Mouse (Mus musculus): ENCODE data around the gene Max. TPM values are rescaled to one million over a fixed set of nuclear protein-coding genes. Genes with fewer than 3 reads are reported as not detected.

The Max gene
- polyA plus RNA-seq, 1 experiment from 2014 or later = 13.5 TPM

DNA sequence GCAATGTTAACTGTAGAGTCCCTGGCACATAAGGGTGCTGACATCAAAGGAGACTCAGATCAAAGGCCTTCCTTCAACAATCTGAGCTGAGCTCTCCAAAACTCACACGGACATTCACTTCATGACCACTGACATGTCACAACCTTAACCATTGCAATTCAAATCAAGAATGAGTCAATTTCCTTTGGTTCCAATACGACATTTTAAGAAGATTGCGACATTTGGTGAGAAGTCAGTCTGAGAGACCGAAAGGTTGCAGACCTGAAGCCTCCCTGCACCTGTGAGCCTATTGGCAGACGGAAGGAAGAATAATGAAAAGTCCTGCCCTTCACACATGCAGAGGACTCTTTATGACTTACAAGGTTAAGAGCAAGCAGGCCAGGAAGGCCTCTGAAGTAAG is 11.7 kb downstream of the Max start:
- peaks cover 90% of the 10 kb centered on the region for H3K36me3 ChIP-seq (ENCODE audit: poor library complexity, severe bottlenecking)
- ATAC-seq = no peak
- 93% methylated on average over 5 of the region's 5 CpGs for WGBS

GRCm38 (mm10) chr12:76948781-76949180 is 13.2 kb downstream of the Max start:
- Histone ChIP-seq H3K4me2 (no peak overlapping the region), H3K27me3 (no peaks in the 10 kb centered on the region), H3K27ac (no peak overlapping the region), H3K36me3 (ENCODE audit: poor library complexity, severe bottlenecking) (peaks cover 92% of the 10 kb centered on the region), H3K9me3 (replicated peaks) (no peaks in the 10 kb centered on the region), H3K4me1 (no peaks in the 10 kb centered on the region), H3K4me3 (no peak overlapping the region), H3K9ac (no peak overlapping the region)
- ATAC-seq = no peak
- WGBS = 84% methylated on average over 3 of the region's 3 CpGs

More for the DNA sequence above, 11.7 kb downstream of the Max start:
- Histone ChIP-seq H3K4me1 (peaks cover 2% of the 10 kb centered on the region; the same call in 1 of the 2 replicates), H3K9me3 (replicated peaks) (no peaks in the 10 kb centered on the region), H3K27me3 (no peaks in the 10 kb centered on the region), H3K4me3 (no peak overlapping the region), H3K27ac (no peak overlapping the region), H3K9ac (no peak overlapping the region), H3K4me2 (no peak overlapping the region)

DNA sequence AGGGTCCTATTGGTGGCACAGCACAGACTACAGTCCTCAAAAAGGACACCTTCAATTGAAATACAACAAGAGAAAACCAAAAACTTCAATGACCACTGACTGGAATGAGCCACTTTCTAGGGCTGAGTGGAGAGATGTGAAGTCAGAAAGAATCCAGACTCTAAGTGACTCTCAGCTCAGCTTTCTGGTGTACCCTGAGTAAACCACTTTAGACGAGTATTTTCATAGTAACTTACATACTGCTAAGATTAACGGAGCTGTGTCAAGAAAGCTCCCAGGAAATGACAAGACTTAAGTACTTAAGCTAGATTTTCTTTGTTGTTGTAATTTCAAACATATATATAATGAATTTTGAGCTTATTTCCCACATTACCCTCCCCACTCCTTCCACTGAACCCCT is 13.8 kb downstream of the Max start:
- Histone ChIP-seq H3K9me3 (replicated peaks) (no peaks in the 10 kb centered on the region), H3K36me3 (ENCODE audit: poor library complexity, severe bottlenecking) (peaks cover 92% of the 10 kb centered on the region), H3K4me2 (no peak overlapping the region), H3K4me1 (no peaks in the 10 kb centered on the region), H3K27ac (no peak overlapping the region), H3K9ac (no peak overlapping the region), H3K27me3 (no peaks in the 10 kb centered on the region), H3K4me3 (no peak overlapping the region)
- 89% methylated on average over 2 of the region's 2 CpGs for WGBS
- ATAC-seq = no peak

DNA sequence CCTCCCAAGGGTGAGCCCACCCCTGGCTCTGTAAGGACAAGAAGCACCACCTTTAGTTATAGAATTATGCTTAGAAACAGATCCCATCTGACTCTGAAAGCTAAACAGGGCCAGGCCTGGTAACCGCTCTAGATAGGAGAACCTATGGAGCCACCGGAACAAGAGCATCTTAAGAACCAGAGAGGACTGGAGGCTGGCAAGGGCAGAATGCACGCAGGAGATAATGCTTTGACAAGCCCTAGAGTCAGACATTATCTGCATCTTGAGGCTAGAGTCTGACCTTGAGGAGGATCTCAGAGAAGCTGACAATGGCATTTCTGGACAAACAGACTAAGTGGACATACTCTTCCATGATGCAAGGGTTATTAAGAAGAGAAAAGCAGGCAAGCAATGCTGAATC is 14.5 kb downstream of the Max start:
- Histone ChIP-seq H3K9me3 (replicated peaks) (no peaks in the 10 kb centered on the region), H3K9ac (no peak overlapping the region), H3K4me1 (no peaks in the 10 kb centered on the region), H3K36me3 (ENCODE audit: poor library complexity, severe bottlenecking) (peaks cover 91% of the 10 kb centered on the region), H3K4me3 (no peak overlapping the region), H3K4me2 (no peak overlapping the region), H3K27me3 (no peaks in the 10 kb centered on the region), H3K27ac (no peak overlapping the region)
- 97% methylated on average over 3 of the region's 3 CpGs for WGBS
- ATAC-seq = no peak

GRCm38 (mm10) chr12:76943466-76943865 is 18.5 kb downstream of the Max start:
- no peaks in the 10 kb centered on the region for H3K4me1 ChIP-seq
- no peak overlapping the region for H3K27ac ChIP-seq
- no peak for ATAC-seq
- 90% methylated on average over 6 of the region's 6 CpGs for WGBS
- peaks cover 96% of the 10 kb centered on the region for H3K36me3 ChIP-seq (ENCODE audit: poor library complexity, severe bottlenecking)
- H3K4me2 ChIP-seq = no peak overlapping the region
- no peaks in the 10 kb centered on the region for H3K27me3 ChIP-seq
- H3K4me3 ChIP-seq = no peak overlapping the region
- no peaks in the 10 kb centered on the region for H3K9me3 ChIP-seq (replicated peaks)
- H3K9ac ChIP-seq = no peak overlapping the region

- no peaks in the 10 kb centered on the region for H3K27me3 ChIP-seq
- H3K4me1 ChIP-seq = no peaks in the 10 kb centered on the region
- H3K27ac ChIP-seq = no peak overlapping the region
- no peak overlapping the region for H3K4me2 ChIP-seq
- H3K9me3 ChIP-seq (replicated peaks) = no peaks in the 10 kb centered on the region
- WGBS = 91% methylated on average over 3 of the region's 3 CpGs
- H3K36me3 ChIP-seq (ENCODE audit: poor library complexity, severe bottlenecking) = peaks cover 96% of the 10 kb centered on the region
- ATAC-seq = no peak
- no peak overlapping the region for H3K9ac ChIP-seq
- no peak overlapping the region for H3K4me3 ChIP-seq
These were observed 19.0 kb downstream of the Max start for GRCm38 (mm10) chr12:76943046-76943445.

- ATAC-seq = no peak
- WGBS = 86% methylated on average over 2 of the region's 2 CpGs
- Histone ChIP-seq H3K4me3 (no peak overlapping the region), H3K27ac (no peak overlapping the region), H3K4me1 (no peaks in the 10 kb centered on the region), H3K9ac (no peak overlapping the region), H3K4me2 (no peak overlapping the region), H3K27me3 (no peaks in the 10 kb centered on the region), H3K36me3 (ENCODE audit: poor library complexity, severe bottlenecking) (peaks cover 96% of the 10 kb centered on the region), H3K9me3 (replicated peaks) (no peaks in the 10 kb centered on the region)
These were observed 19.5 kb downstream of the Max start for GRCm38 (mm10) chr12:76942476-76942875.

DNA sequence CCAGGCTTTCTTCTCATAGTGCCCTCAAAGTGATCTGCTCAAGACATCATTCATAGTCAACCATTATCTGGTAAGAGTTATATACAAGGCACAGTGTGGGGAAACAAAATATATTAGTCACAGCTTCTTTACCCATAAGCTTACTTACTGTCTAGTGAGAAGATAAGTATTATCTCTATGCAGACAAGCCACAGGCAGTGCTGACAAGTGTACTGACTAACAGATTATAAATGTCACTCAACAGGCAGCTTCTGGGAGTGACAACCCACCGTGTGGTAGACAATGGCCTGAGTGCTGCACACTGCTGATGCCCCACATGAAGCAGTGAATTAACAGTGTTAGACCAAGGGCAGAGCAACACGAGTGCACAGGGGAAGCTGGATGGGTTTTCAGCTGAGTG is 20.5 kb downstream of the Max start:
- no peak for ATAC-seq
- no peaks in the 10 kb centered on the region for H3K9me3 ChIP-seq (replicated peaks)
- H3K4me1 ChIP-seq = no peaks in the 10 kb centered on the region
- WGBS = 50% methylated on average over 2 of the region's 2 CpGs
- H3K36me3 ChIP-seq (ENCODE audit: poor library complexity, severe bottlenecking) = peaks cover 98% of the 10 kb centered on the region
- H3K4me2 ChIP-seq = no peak overlapping the region
- no peak overlapping the region for H3K9ac ChIP-seq
- no peak overlapping the region for H3K4me3 ChIP-seq
- no peaks in the 10 kb centered on the region for H3K27me3 ChIP-seq
- no peak overlapping the region for H3K27ac ChIP-seq

DNA sequence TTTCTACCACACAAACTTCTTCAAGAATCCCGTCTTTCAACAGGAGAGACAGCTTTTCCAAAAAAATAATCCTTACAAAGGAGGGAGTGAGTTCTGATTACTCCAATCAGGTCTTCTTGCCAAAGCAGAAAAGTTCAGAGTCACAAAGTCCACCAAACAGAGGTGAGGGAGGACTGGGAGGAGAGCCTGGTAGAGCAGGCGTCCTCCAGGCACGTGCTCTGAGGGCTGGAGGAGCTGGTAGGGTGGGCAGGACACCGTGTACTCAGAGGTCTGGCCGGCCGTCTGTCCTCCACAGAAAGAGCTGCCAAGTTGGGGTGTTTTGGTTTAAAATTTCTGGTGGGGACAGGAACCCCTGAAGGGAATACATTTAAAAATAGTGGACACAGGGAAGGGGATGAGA is 24.0 kb downstream of the Max start:
- H3K4me3 ChIP-seq = no peak overlapping the region
- H3K36me3 ChIP-seq (ENCODE audit: poor library complexity, severe bottlenecking) = peaks cover 80% of the 10 kb centered on the region
- H3K4me2 ChIP-seq = no peak overlapping the region
- H3K4me1 ChIP-seq = no peaks in the 10 kb centered on the region
- no peak overlapping the region for H3K9ac ChIP-seq
- no peaks in the 10 kb centered on the region for H3K27me3 ChIP-seq
- H3K9me3 ChIP-seq (replicated peaks) = no peaks in the 10 kb centered on the region
- no peak overlapping the region for H3K27ac ChIP-seq
- 95% methylated on average over 6 of the region's 6 CpGs for WGBS
- ATAC-seq = no peak

DNA sequence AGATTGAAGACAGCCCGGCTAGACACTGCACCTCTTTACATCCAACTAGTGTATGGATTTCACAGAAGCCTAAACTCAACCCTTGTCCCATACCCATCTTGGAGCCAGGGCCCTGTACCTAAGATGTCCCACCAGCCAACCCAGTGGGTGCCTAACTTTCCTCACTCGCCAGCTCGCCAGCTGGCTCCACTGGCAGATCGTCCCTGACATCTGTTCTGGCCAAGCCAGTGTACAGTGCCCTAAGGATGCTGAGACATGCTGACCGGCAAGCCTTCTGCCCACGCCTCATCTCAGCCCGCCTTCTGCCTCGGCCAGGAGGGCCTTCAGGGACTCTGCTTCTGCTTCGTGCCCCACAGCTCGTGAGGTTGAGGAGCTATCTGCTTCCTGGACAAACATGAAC is 25.8 kb downstream of the Max start:
- no peak for ATAC-seq
- Histone ChIP-seq H3K4me2 (no peak overlapping the region), H3K27ac (no peak overlapping the region), H3K27me3 (no peaks in the 10 kb centered on the region), H3K4me3 (no peak overlapping the region), H3K9me3 (replicated peaks) (no peaks in the 10 kb centered on the region), H3K4me1 (no peaks in the 10 kb centered on the region), H3K9ac (no peak overlapping the region), H3K36me3 (ENCODE audit: poor library complexity, severe bottlenecking) (peaks cover 70% of the 10 kb centered on the region)
- WGBS = 95% methylated on average over 10 of the region's 10 CpGs

DNA sequence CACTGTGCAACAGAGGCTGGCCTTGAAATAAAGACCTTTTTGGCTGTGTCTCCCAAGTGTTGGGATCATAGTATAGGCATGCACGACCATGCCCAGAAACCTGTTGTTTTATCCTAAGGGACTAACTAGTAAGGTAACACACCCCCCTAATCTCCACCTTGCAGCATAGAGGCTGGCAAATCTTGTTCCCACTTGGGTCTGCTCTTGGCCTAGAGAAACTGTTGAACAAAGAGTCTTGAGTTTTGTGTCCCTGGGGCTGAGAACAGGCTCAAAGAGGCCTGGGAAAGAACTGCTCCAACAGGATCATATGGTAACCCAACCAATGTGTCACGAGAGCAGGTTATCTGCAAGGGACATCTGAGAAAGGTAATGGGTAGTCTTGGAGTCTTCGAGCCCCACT is 27.6 kb downstream of the Max start:
- no peak for ATAC-seq
- Histone ChIP-seq H3K4me1 (no peaks in the 10 kb centered on the region), H3K9me3 (replicated peaks) (no peaks in the 10 kb centered on the region), H3K9ac (no peak overlapping the region), H3K36me3 (ENCODE audit: poor library complexity, severe bottlenecking) (peaks cover 52% of the 10 kb centered on the region), H3K4me2 (no peak overlapping the region), H3K27me3 (no peaks in the 10 kb centered on the region), H3K27ac (no peak overlapping the region), H3K4me3 (no peak overlapping the region)
- 93% methylated on average over 3 of the region's 3 CpGs for WGBS

DNA sequence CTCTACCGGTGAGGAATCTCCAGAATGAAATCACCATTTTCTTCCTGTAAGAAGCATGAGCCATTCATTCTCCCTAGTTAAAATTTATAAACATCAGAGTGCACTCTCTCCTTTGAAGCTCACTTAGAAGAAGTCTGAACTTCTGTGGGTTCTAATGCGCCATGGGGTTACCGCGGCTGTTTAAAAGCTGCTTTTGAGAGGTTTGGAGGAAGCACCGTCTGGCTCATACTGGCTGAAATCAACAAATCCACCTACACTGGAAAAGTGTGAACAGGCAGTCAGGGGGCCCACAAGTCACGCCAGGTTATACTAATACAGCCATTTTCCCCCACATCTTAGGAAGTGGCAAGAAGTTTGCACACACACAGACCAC is 29.3 kb downstream of the Max start:
- H3K27ac ChIP-seq = no peak overlapping the region
- 91% methylated on average over 6 of the region's 6 CpGs for WGBS
- H3K4me3 ChIP-seq = no peak overlapping the region
- no peaks in the 10 kb centered on the region for H3K4me1 ChIP-seq
- H3K27me3 ChIP-seq = no peaks in the 10 kb centered on the region
- H3K9ac ChIP-seq = no peak overlapping the region
- H3K9me3 ChIP-seq (replicated peaks) = no peaks in the 10 kb centered on the region
- no peak overlapping the region for H3K4me2 ChIP-seq
- no peak for ATAC-seq
- H3K36me3 ChIP-seq (ENCODE audit: poor library complexity, severe bottlenecking) = peaks cover 34% of the 10 kb centered on the region

DNA sequence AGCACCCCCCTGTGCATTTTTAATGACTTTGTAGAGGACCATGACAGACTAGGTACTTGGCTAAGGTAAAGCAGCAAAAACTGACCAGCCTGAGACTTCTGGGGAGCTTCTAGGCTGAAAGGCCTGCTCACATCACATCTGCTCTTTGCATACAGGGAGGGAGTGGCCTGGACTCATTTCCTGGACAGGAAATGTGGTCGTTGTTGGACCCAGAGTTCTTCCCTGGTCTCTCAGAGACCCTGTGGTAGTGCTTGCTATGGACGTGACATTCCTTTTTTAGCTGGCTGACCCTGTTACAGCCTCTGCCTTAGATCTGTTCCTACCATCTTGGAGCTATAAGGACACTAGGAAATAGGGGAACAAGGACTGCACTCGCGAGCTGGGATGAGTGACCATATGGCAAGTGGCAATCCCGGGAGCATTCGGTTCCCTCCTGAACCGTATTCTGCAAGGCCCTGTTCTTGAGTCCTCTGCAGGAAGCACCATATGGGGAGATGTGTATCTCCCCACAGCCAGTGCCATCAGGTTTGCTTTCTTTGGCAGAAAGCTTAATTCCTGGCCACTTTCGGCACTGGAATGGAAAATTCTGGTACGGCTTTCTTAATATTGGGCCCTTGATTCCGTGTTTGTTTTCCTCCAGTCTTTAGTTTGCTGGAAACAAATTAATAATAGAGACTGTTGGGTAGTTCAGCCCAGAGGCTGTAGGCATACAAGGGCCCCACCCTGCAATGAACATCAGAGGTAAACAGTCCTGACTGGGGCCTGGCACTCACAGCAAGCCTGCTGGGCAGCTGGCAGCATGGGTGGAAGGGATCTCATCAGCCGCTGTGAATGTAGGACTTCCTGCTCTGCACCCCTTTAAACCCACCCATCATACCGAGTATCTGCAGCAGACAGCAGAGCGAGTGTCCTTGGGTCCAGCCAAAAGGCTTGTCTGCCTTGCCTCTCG is 30.0 kb downstream of the Max start:
- Histone ChIP-seq H3K9ac (no peak overlapping the region), H3K4me1 (no peaks in the 10 kb centered on the region), H3K36me3 (ENCODE audit: poor library complexity, severe bottlenecking) (peaks cover 28% of the 10 kb centered on the region), H3K27me3 (no peaks in the 10 kb centered on the region), H3K4me3 (no peak overlapping the region), H3K9me3 (replicated peaks) (no peaks in the 10 kb centered on the region), H3K4me2 (no peak overlapping the region), H3K27ac (no peak overlapping the region)
- ATAC-seq = no peak
- WGBS = 89% methylated on average over 14 of the region's 14 CpGs
